Mouse (Mus musculus): ENCODE data around the gene Adgrl3. TPM values are rescaled to one million over a fixed set of nuclear protein-coding genes. Genes with fewer than 3 reads are reported as not detected.

Adgrl3 gene
- polyA plus RNA-seq, 1 experiment: 0.36 TPM

DNA sequence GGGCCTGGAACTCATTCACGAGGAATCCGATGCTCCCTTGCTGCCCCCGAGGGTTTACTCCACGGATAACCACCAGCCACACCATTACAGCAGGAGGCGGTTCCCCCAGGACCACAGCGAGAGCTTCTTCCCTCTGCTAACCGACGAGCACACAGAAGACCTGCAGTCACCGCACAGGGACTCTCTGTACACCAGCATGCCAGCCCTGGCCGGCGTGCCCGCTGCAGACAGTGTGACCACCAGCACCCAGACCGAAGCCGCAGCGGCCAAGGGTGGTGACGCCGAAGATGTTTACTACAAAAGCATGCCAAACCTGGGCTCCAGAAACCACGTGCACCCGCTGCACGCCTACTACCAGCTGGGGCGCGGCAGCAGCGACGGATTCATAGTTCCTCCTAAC lies 774.7 kb downstream of the Adgrl3 start:
- Histone ChIP-seq H3K9me3 (replicated peaks; ENCODE audit: control insufficient read depth, insufficient read depth, low read length, poor library complexity, severe bottlenecking) (no peaks in the 10 kb centered on the region), H3K4me3 (ENCODE audit: low read depth, low read length) (peak overlapping the region; percentile 27), H3K27me3 (ENCODE audit: control insufficient read depth, insufficient read depth, low read length, poor library complexity, severe bottlenecking) (no peaks in the 10 kb centered on the region), H3K4me1 (ENCODE audit: control insufficient read depth, insufficient read depth, low read length) (no peaks in the 10 kb centered on the region), H3K9ac (ENCODE audit: low read depth, poor library complexity, severe bottlenecking) (no peak overlapping the region), H3K36me3 (ENCODE audit: control insufficient read depth, insufficient read depth, low read length, poor library complexity, severe bottlenecking) (no peaks in the 10 kb centered on the region), H3K27ac (ENCODE audit: insufficient read depth, low read length) (no peak overlapping the region)
- TF ChIP-seq EP300 (IDR thresholded peaks at IDR 0.05; ENCODE audit: insufficient read depth, low read depth, low read length) (no peak), CTCF (IDR thresholded peaks at IDR 0.05; ENCODE audit: low read depth, low read length) (no peak), POLR2A (IDR thresholded peaks at IDR 0.05; ENCODE audit: insufficient read depth, low read length) (no peak)

GRCm38 (mm10) chr5:81796128-81796527 lies 776.2 kb downstream of the Adgrl3 start:
- no peaks in the 10 kb centered on the region for H3K4me1 ChIP-seq (ENCODE audit: control insufficient read depth, insufficient read depth, low read length)
- H3K27ac ChIP-seq (ENCODE audit: insufficient read depth, low read length): no peak overlapping the region
- TF ChIP-seq EP300 (IDR thresholded peaks at IDR 0.05; ENCODE audit: insufficient read depth, low read depth, low read length): no peak
- H3K9ac ChIP-seq (ENCODE audit: low read depth, poor library complexity, severe bottlenecking): no peak overlapping the region
- H3K27me3 ChIP-seq (ENCODE audit: control insufficient read depth, insufficient read depth, low read length, poor library complexity, severe bottlenecking): no peaks in the 10 kb centered on the region
- no peak overlapping the region for H3K4me3 ChIP-seq (ENCODE audit: low read depth, low read length)
- no peaks in the 10 kb centered on the region for H3K36me3 ChIP-seq (ENCODE audit: control insufficient read depth, insufficient read depth, low read length, poor library complexity, severe bottlenecking)
- no peaks in the 10 kb centered on the region for H3K9me3 ChIP-seq (replicated peaks; ENCODE audit: control insufficient read depth, insufficient read depth, low read length, poor library complexity, severe bottlenecking)

- Histone ChIP-seq H3K27me3 (ENCODE audit: control insufficient read depth, insufficient read depth, low read length, poor library complexity, severe bottlenecking) (no peaks in the 10 kb centered on the region), H3K9ac (ENCODE audit: low read depth, poor library complexity, severe bottlenecking) (no peak overlapping the region), H3K27ac (ENCODE audit: insufficient read depth, low read length) (no peak overlapping the region), H3K4me3 (ENCODE audit: low read depth, low read length) (no peak overlapping the region), H3K9me3 (replicated peaks; ENCODE audit: control insufficient read depth, insufficient read depth, low read length, poor library complexity, severe bottlenecking) (no peaks in the 10 kb centered on the region), H3K4me1 (ENCODE audit: control insufficient read depth, insufficient read depth, low read length) (no peaks in the 10 kb centered on the region), H3K36me3 (ENCODE audit: control insufficient read depth, insufficient read depth, low read length, poor library complexity, severe bottlenecking) (no peaks in the 10 kb centered on the region)
- no peak for TF ChIP-seq CTCF (IDR thresholded peaks at IDR 0.05; ENCODE audit: low read depth, low read length)
Measured at GRCm38 (mm10) chr5:81810966-81811365, 791.0 kb downstream of the Adgrl3 start.

GRCm38 (mm10) chr5:81832076-81832475 lies 812.1 kb downstream of the Adgrl3 start:
- Histone ChIP-seq H3K9ac (ENCODE audit: low read depth, poor library complexity, severe bottlenecking) (no peak overlapping the region), H3K27me3 (ENCODE audit: control insufficient read depth, insufficient read depth, low read length, poor library complexity, severe bottlenecking) (no peaks in the 10 kb centered on the region), H3K36me3 (ENCODE audit: control insufficient read depth, insufficient read depth, low read length, poor library complexity, severe bottlenecking) (no peaks in the 10 kb centered on the region), H3K9me3 (replicated peaks; ENCODE audit: control insufficient read depth, insufficient read depth, low read length, poor library complexity, severe bottlenecking) (no peaks in the 10 kb centered on the region), H3K4me3 (ENCODE audit: low read depth, low read length) (no peak overlapping the region), H3K27ac (ENCODE audit: insufficient read depth, low read length) (no peak overlapping the region), H3K4me1 (ENCODE audit: control insufficient read depth, insufficient read depth, low read length) (no peaks in the 10 kb centered on the region)
- TF ChIP-seq EP300 (IDR thresholded peaks at IDR 0.05; ENCODE audit: insufficient read depth, low read depth, low read length) (no peak), CTCF (IDR thresholded peaks at IDR 0.05; ENCODE audit: low read depth, low read length) (no peak), POLR2A (IDR thresholded peaks at IDR 0.05; ENCODE audit: insufficient read depth, low read length) (no peak)

DNA sequence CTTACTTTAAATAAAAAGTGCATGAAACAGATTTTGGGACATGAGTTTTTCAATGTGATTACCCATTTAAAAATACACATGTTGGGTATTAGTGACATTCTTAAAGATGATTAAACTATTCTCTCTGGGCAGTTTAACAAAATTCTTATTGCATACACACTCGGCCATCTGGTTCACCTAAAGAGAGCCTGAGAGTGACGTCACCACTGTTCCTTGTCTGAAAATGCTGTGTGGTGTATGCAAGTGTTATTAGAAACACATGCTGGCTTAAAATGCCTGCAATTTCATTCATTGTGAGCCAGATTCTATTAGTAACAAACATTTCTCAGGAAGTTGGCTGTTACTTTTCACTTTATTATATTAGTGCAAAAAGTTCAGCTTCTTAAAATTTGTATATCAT lies 812.7 kb downstream of the Adgrl3 start:
- Histone ChIP-seq H3K27me3 (ENCODE audit: control insufficient read depth, insufficient read depth, low read length, poor library complexity, severe bottlenecking) (no peaks in the 10 kb centered on the region), H3K4me3 (ENCODE audit: low read depth, low read length) (no peak overlapping the region), H3K9ac (ENCODE audit: low read depth, poor library complexity, severe bottlenecking) (no peak overlapping the region), H3K4me1 (ENCODE audit: control insufficient read depth, insufficient read depth, low read length) (no peaks in the 10 kb centered on the region), H3K27ac (ENCODE audit: insufficient read depth, low read length) (no peak overlapping the region), H3K36me3 (ENCODE audit: control insufficient read depth, insufficient read depth, low read length, poor library complexity, severe bottlenecking) (no peaks in the 10 kb centered on the region), H3K9me3 (replicated peaks; ENCODE audit: control insufficient read depth, insufficient read depth, low read length, poor library complexity, severe bottlenecking) (no peaks in the 10 kb centered on the region)
- TF ChIP-seq POLR2A (IDR thresholded peaks at IDR 0.05; ENCODE audit: insufficient read depth, low read length) (no peak), EP300 (IDR thresholded peaks at IDR 0.05; ENCODE audit: insufficient read depth, low read depth, low read length) (no peak), CTCF (IDR thresholded peaks at IDR 0.05; ENCODE audit: low read depth, low read length) (no peak)

- Histone ChIP-seq H3K4me1 (ENCODE audit: control insufficient read depth, insufficient read depth, low read length) (no peaks in the 10 kb centered on the region), H3K9me3 (replicated peaks; ENCODE audit: control insufficient read depth, insufficient read depth, low read length, poor library complexity, severe bottlenecking) (no peaks in the 10 kb centered on the region), H3K9ac (ENCODE audit: low read depth, poor library complexity, severe bottlenecking) (no peak overlapping the region), H3K27me3 (ENCODE audit: control insufficient read depth, insufficient read depth, low read length, poor library complexity, severe bottlenecking) (no peaks in the 10 kb centered on the region), H3K36me3 (ENCODE audit: control insufficient read depth, insufficient read depth, low read length, poor library complexity, severe bottlenecking) (no peaks in the 10 kb centered on the region), H3K27ac (ENCODE audit: insufficient read depth, low read length) (no peak overlapping the region), H3K4me3 (ENCODE audit: low read depth, low read length) (no peak overlapping the region)
- TF ChIP-seq EP300 (IDR thresholded peaks at IDR 0.05; ENCODE audit: insufficient read depth, low read depth, low read length) (no peak), CTCF (IDR thresholded peaks at IDR 0.05; ENCODE audit: low read depth, low read length) (no peak), POLR2A (IDR thresholded peaks at IDR 0.05; ENCODE audit: insufficient read depth, low read length) (no peak)
Measured at GRCm38 (mm10) chr5:81837860-81838259, 817.9 kb downstream of the Adgrl3 start.
